In genomic region chrX:47292548-47293147, GRCm38 (mm10) we compare ENCODE assay signal across 7 mouse cellular contexts.
DNase-seq lines count a peak whose midpoint lies in the region; ATAC-seq lines count a peak whose summit lies in the region.

No protein-coding gene starts in this region.

- H3K4me1 ChIP-seq in liver, embryonic 12.5 days = no peaks in the 10 kb centered on the region
- no peaks in the 10 kb centered on the region for H3K4me1 ChIP-seq in forebrain, embryonic 12.5 days
- H3K4me1 ChIP-seq in neural tube, embryonic 12.5 days = no peaks in the 10 kb centered on the region

- peak; percentile 3 for DNase-seq in liver
- DNase-seq in brain, adult 2 months (ENCODE audit: low read depth, low spot score) = peak; percentile 63
- DNase-seq in layer of hippocampus, postnatal 36 days = peak; percentile 12 to 14
- DNase-seq in spleen, postnatal 36 days (ENCODE audit: low spot score in 2 of 2) = no peak

- H3K27me3 ChIP-seq in liver, embryonic 12.5 days (replicated peaks) = no peaks in the 10 kb centered on the region
- no peaks in the 10 kb centered on the region for H3K27me3 ChIP-seq in forebrain, embryonic 12.5 days
- H3K27me3 ChIP-seq in neural tube, embryonic 12.5 days (replicated peaks) = no peaks in the 10 kb centered on the region

- H3K27ac ChIP-seq in liver, embryonic 12.5 days = no peak overlapping the region
- no peak overlapping the region for H3K27ac ChIP-seq in forebrain, embryonic 12.5 days
- no peak overlapping the region for H3K27ac ChIP-seq in neural tube, embryonic 12.5 days

- no peaks in the 10 kb centered on the region for H3K36me3 ChIP-seq in liver, embryonic 12.5 days
- H3K36me3 ChIP-seq in forebrain, embryonic 12.5 days (replicated peaks) = no peaks in the 10 kb centered on the region
- H3K36me3 ChIP-seq in neural tube, embryonic 12.5 days = no peaks in the 10 kb centered on the region

- no peaks in the 10 kb centered on the region for H3K9me3 ChIP-seq in liver, embryonic 12.5 days (replicated peaks)
- H3K9me3 ChIP-seq in forebrain, embryonic 12.5 days = no peaks in the 10 kb centered on the region
- no peaks in the 10 kb centered on the region for H3K9me3 ChIP-seq in neural tube, embryonic 12.5 days

- no peak overlapping the region for H3K9ac ChIP-seq in liver, embryonic 12.5 days
- no peak overlapping the region for H3K9ac ChIP-seq in forebrain, embryonic 12.5 days
- no peak overlapping the region for H3K9ac ChIP-seq in neural tube, embryonic 12.5 days

- no peak overlapping the region for H3K4me2 ChIP-seq in liver, embryonic 12.5 days
- no peak overlapping the region for H3K4me2 ChIP-seq in forebrain, embryonic 12.5 days
- H3K4me2 ChIP-seq in neural tube, embryonic 12.5 days (replicated peaks) = no peak overlapping the region

- no peak overlapping the region for H3K4me3 ChIP-seq in liver, embryonic 12.5 days
- H3K4me3 ChIP-seq in forebrain, embryonic 12.5 days (replicated peaks) = no peak overlapping the region
- no peak overlapping the region for H3K4me3 ChIP-seq in neural tube, embryonic 12.5 days

- ATAC-seq in liver, embryonic 12.5 days = no peak
- ATAC-seq in forebrain, embryonic 12.5 days (ENCODE audit: low FRiP score) = peak; percentile 72; the same call in 1 of the 2 replicates
- ATAC-seq in neural tube, embryonic 12.5 days (ENCODE audit: low FRiP score, low read depth) = peak; percentile 50; the same call in 1 of the 2 replicates

Comparison
In these comparisons a context has a peak if more than half of its experiments do, and no peak if none do; other contexts are left out.
1. DNase-seq: peak in liver (single experiment), brain, adult 2 months (single experiment) and layer of hippocampus, postnatal 36 days (2 of 2); none in spleen, postnatal 36 days (0 of 2).